Mouse (Mus musculus) embryo, embryonic 10.5 days (tissue): ENCODE measurements at regions not wholly inside any gene's neighbourhood (a gene's known extent, or its start where the extent isn't known, plus 50 kb on each side); places are given as distances from the start of the nearest gene placed in this dataset.

Experiments used
- DNase-seq: peaks from one replicate; pipeline ENCODE4 v3.0.0-alpha.2; 2015; ENCODE audit warnings: low spot score

DNA sequence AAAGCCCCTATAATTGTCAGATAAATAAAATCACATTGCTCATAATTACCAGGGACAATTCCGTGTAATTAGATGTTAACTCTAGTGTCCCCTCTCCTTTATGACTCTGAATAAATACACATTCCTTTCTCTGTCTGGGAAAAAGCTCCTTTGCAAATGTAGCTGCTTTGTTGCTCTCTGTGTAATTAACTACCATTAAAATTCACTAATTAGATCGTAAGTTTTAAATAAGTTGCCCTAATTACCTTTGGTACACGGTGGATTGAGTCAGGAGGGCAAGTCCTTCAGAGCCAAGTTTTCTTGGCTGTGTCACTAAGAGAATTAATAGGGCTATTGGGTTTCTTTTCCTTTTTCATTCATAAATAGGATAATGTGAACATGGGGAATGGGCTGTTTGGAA, 834.7 kb downstream of the Tlr4 start:
- no peak for DNase-seq

DNA sequence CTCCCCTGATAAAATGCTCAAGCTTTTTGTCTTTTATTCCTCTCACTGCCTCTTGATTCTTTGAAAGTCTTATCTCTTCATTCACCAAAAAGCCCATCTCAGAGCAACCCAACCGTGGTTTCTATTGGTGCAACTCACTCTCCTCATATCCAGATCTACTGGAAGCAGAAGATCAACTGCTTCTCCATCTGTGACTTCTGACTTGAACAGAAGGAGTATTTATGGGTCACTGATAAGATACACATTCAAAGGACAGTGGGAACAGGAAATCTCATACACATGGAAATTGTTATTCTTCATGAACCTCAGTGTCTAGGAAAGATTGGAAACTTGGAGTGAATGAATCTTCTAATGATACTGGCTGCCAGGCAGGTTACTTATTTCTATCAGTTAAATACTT, 846.6 kb downstream of the Tlr4 start:
- no peak for DNase-seq

GRCm38 (mm10) chr4:67677589-67677988, 850.2 kb downstream of the Tlr4 start:
- no peak for DNase-seq

DNA sequence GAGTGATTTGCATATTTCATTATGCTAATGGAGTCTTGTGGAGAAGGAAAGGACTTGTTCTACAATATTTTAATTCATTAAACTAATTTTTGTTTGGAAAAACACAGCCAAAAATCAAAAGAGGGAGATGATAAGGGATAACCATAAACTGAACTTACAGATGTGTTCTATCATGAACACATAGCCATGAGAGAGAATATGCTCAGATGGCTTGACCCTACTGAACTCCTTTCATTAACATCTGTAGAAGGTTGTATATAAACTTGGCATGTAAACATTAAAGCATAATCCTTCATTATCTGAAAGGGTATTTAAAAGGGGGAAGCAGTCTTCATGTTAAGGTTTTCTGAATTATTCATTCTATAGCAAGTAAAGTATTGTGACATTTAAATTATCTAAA, 871.1 kb downstream of the Tlr4 start:
- no peak for DNase-seq
